Mouse (Mus musculus): ENCODE data around the gene Gm3336. TPM values are rescaled to one million over a fixed set of nuclear protein-coding genes. Genes with fewer than 3 reads are reported as not detected.

Gm3336 gene
- polyA plus RNA-seq, 1 experiment from 2014 or later = not detected

GRCm38 (mm10) chr8:70767503-70767902 is 49.2 kb downstream of the Gm3336 start:
- Histone ChIP-seq H3K4me1 (ENCODE audit: control insufficient read depth, insufficient read depth, low read length) (peaks cover 13% of the 10 kb centered on the region), H3K9ac (ENCODE audit: low read length) (no peak overlapping the region), H3K4me3 (ENCODE audit: low read depth, low read length) (no peak overlapping the region), H3K36me3 (ENCODE audit: control insufficient read depth, insufficient read depth, low read length) (peaks cover 9% of the 10 kb centered on the region; the same call in 1 of the 2 replicates), H3K27ac (ENCODE audit: low read depth, low read length) (no peak overlapping the region), H3K4me2 (no peak overlapping the region), H3K9me3 (ENCODE audit: control insufficient read depth, low read length) (no peaks in the 10 kb centered on the region), H3K27me3 (ENCODE audit: control insufficient read depth, insufficient read depth, low read length) (peaks cover 2% of the 10 kb centered on the region; the same call in 1 of the 2 replicates)
- WGBS = 79% methylated on average over 6 of the region's 6 CpGs
- ATAC-seq (ENCODE audit: low FRiP score) (no peak), DNase-seq (ENCODE audit: low spot score, missing footprints) (no peak)

GRCm38 (mm10) chr8:70768231-70768776 is 50.0 kb downstream of the Gm3336 start:
- no peak overlapping the region for H3K27ac ChIP-seq (ENCODE audit: low read depth, low read length)
- peaks cover 9% of the 10 kb centered on the region; the same call in 1 of the 2 replicates for H3K36me3 ChIP-seq (ENCODE audit: control insufficient read depth, insufficient read depth, low read length)
- ATAC-seq (ENCODE audit: low FRiP score) = no peak

DNA sequence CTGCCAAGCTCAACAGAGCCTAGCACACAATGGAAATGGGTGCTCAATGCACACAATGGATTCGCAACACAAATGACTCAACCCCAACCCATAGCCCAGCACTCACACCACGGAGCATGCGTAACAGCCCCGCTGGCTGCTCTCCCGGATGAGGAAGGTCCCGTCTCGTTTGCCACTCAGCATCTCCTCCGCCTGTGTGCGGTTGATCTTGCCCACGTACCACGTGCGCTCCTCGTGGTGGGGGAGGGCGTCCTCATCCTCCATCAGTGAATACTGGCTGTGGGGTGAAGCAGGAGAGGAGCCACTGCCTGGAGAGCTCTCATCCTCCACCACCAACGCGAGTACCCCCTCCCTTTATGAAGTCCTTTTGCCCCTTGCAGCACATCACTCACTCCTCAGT is 50.6 kb downstream of the Gm3336 start:
- 85% methylated on average over 16 of the region's 16 CpGs for WGBS
- H3K9ac ChIP-seq (ENCODE audit: low read length) = no peak overlapping the region
- H3K27ac ChIP-seq (ENCODE audit: low read depth, low read length) = no peak overlapping the region
- peaks cover 13% of the 10 kb centered on the region for H3K36me3 ChIP-seq (ENCODE audit: control insufficient read depth, insufficient read depth, low read length)
- peaks cover 2% of the 10 kb centered on the region; the same call in 1 of the 2 replicates for H3K27me3 ChIP-seq (ENCODE audit: control insufficient read depth, insufficient read depth, low read length)
- peak; percentile 10; the same call in 1 of the 2 replicates for ATAC-seq (ENCODE audit: low FRiP score)
- H3K4me1 ChIP-seq (ENCODE audit: control insufficient read depth, insufficient read depth, low read length) = peaks cover 13% of the 10 kb centered on the region
- no peak for DNase-seq (ENCODE audit: low spot score, missing footprints)
- H3K4me3 ChIP-seq (ENCODE audit: low read depth, low read length) = no peak overlapping the region
- no peak overlapping the region for H3K4me2 ChIP-seq
- no peaks in the 10 kb centered on the region for H3K9me3 ChIP-seq (ENCODE audit: control insufficient read depth, low read length)

More at GRCm38 (mm10) chr8:70768231-70768776, 50.0 kb downstream of the Gm3336 start:
- Histone ChIP-seq H3K4me1 (ENCODE audit: control insufficient read depth, insufficient read depth, low read length) (peaks cover 13% of the 10 kb centered on the region), H3K27me3 (ENCODE audit: control insufficient read depth, insufficient read depth, low read length) (peaks cover 2% of the 10 kb centered on the region; the same call in 1 of the 2 replicates), H3K9ac (ENCODE audit: low read length) (no peak overlapping the region), H3K4me2 (no peak overlapping the region), H3K9me3 (ENCODE audit: control insufficient read depth, low read length) (no peaks in the 10 kb centered on the region), H3K4me3 (ENCODE audit: low read depth, low read length) (no peak overlapping the region)
- 95% methylated on average over 32 of the region's 32 CpGs for WGBS
- DNase-seq (ENCODE audit: low spot score, missing footprints) = no peak

DNA sequence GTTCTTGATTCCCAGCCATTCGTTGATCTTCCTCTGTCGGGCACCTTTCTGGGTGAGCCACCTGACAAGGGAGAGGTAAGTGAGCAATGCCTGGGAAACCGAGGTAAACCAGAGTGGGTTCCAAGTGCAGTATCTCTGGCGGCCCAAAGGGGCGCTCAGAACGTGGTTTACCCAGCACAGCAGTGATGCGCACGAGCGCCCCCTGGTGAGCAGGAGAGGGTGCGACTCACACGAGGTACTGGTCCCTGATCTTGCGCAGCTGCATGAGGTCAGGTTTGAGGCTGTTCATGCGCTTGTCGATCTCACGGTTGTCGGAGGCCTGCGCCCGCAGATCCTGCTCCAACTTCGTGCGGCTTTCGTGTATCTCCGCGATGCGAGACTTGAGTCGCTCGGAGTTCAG is 51.0 kb downstream of the Gm3336 start:
- H3K9me3 ChIP-seq (ENCODE audit: control insufficient read depth, low read length) = no peaks in the 10 kb centered on the region
- peaks cover 2% of the 10 kb centered on the region; the same call in 1 of the 2 replicates for H3K27me3 ChIP-seq (ENCODE audit: control insufficient read depth, insufficient read depth, low read length)
- peaks cover 13% of the 10 kb centered on the region for H3K4me1 ChIP-seq (ENCODE audit: control insufficient read depth, insufficient read depth, low read length)
- no peak overlapping the region for H3K4me2 ChIP-seq
- no peak overlapping the region for H3K9ac ChIP-seq (ENCODE audit: low read length)
- WGBS = 8% methylated on average over 26 of the region's 26 CpGs
- no peak overlapping the region for H3K27ac ChIP-seq (ENCODE audit: low read depth, low read length)
- DNase-seq (ENCODE audit: low spot score, missing footprints) = peak; percentile 99
- H3K4me3 ChIP-seq (ENCODE audit: low read depth, low read length) = no peak overlapping the region
- peak; percentile 68 for ATAC-seq (ENCODE audit: low FRiP score)
- peaks cover 15% of the 10 kb centered on the region for H3K36me3 ChIP-seq (ENCODE audit: control insufficient read depth, insufficient read depth, low read length)

DNA sequence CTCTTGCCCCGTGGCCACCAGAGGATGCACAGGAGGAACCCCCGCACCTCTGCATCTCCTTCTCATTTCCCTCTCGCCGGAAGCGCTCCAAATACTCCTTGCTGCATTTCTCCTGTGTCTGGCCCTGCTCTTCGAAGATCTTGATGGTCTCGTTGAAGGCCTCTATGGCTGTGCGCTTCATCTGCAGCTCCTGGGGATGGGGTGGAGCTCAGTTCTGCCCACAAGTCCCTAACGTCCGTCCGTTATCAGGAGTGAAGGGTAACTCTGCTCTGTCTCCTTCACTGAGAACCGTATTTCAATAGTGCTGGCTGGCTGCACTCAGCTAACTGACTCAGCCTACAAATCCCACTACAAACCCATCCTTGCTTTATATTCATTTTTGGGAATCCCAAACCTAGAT is 51.5 kb downstream of the Gm3336 start:
- no peak overlapping the region for H3K9ac ChIP-seq (ENCODE audit: low read length)

DNA sequence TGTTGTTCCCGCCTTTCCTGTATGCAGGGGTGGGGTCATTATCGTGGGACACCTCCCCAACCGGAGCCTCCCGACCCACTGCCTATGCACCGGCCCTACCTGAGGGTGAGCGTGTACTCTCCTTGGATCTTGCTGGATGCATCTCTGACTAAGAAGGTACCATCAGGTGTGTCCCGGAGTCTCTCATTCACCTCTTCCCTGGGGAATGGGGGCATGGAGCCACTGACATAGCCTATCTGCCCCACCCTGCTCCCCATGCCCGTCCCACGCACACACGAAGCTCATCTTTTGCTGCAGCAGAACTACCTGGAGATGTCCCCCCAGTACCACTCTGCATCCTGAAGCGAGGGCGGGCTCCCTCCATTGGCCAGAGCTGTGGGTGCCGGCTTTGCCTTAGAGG is 52.4 kb downstream of the Gm3336 start:
- ATAC-seq (ENCODE audit: low FRiP score) (no peak), DNase-seq (ENCODE audit: low spot score, missing footprints) (no peak)
- Histone ChIP-seq H3K27ac (ENCODE audit: low read depth, low read length) (no peak overlapping the region), H3K9me3 (ENCODE audit: control insufficient read depth, low read length) (no peaks in the 10 kb centered on the region), H3K4me3 (ENCODE audit: low read depth, low read length) (no peak overlapping the region), H3K9ac (ENCODE audit: low read length) (no peak overlapping the region), H3K4me1 (ENCODE audit: control insufficient read depth, insufficient read depth, low read length) (peaks cover 18% of the 10 kb centered on the region), H3K27me3 (ENCODE audit: control insufficient read depth, insufficient read depth, low read length) (peaks cover 2% of the 10 kb centered on the region; the same call in 1 of the 2 replicates), H3K36me3 (ENCODE audit: control insufficient read depth, insufficient read depth, low read length) (peaks cover 15% of the 10 kb centered on the region), H3K4me2 (no peak overlapping the region)
- WGBS = 94% methylated on average over 13 of the region's 13 CpGs

More for the DNA sequence above, 51.5 kb downstream of the Gm3336 start:
- H3K36me3 ChIP-seq (ENCODE audit: control insufficient read depth, insufficient read depth, low read length) = peaks cover 15% of the 10 kb centered on the region
- peaks cover 2% of the 10 kb centered on the region; the same call in 1 of the 2 replicates for H3K27me3 ChIP-seq (ENCODE audit: control insufficient read depth, insufficient read depth, low read length)
- 73% methylated on average over 12 of the region's 12 CpGs for WGBS
- H3K4me2 ChIP-seq = no peak overlapping the region
- H3K4me1 ChIP-seq (ENCODE audit: control insufficient read depth, insufficient read depth, low read length) = peaks cover 13% of the 10 kb centered on the region
- ATAC-seq (ENCODE audit: low FRiP score) (no peak), DNase-seq (ENCODE audit: low spot score, missing footprints) (no peak)
- no peaks in the 10 kb centered on the region for H3K9me3 ChIP-seq (ENCODE audit: control insufficient read depth, low read length)
- no peak overlapping the region for H3K4me3 ChIP-seq (ENCODE audit: low read depth, low read length)
- H3K27ac ChIP-seq (ENCODE audit: low read depth, low read length) = no peak overlapping the region

DNA sequence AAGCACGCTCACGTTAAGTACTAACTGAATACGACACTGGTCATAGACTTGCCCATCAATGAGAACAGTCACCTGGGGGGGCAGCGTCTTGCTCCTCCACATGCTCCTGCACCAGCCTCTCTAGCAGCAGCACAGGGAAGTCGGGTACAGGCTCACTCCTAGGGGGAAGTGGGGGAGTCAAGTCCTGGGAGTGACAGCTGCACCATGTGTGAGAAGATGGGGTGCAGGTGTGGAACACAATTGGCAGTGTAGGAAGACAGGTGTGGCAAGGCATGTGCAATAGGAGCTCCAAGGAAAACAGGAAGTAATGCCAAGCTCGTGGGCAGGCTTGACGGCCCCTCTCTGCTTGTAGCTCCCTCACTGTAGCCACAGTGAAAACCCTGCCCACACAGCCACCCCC is 52.9 kb downstream of the Gm3336 start:
- no peak for ATAC-seq (ENCODE audit: low FRiP score)
- Histone ChIP-seq H3K4me3 (ENCODE audit: low read depth, low read length) (no peak overlapping the region), H3K9me3 (ENCODE audit: control insufficient read depth, low read length) (no peaks in the 10 kb centered on the region), H3K27me3 (ENCODE audit: control insufficient read depth, insufficient read depth, low read length) (no peaks in the 10 kb centered on the region), H3K4me2 (no peak overlapping the region), H3K9ac (ENCODE audit: low read length) (no peak overlapping the region), H3K4me1 (ENCODE audit: control insufficient read depth, insufficient read depth, low read length) (peaks cover 17% of the 10 kb centered on the region), H3K36me3 (ENCODE audit: control insufficient read depth, insufficient read depth, low read length) (peaks cover 15% of the 10 kb centered on the region), H3K27ac (ENCODE audit: low read depth, low read length) (no peak overlapping the region)
- DNase-seq (ENCODE audit: low spot score, missing footprints) = no peak
- 92% methylated on average over 7 of the region's 7 CpGs for WGBS

GRCm38 (mm10) chr8:70772075-70772474 is 53.7 kb downstream of the Gm3336 start:
- H3K4me2 ChIP-seq = no peak overlapping the region
- no peak overlapping the region for H3K27ac ChIP-seq (ENCODE audit: low read depth, low read length)
- no peak overlapping the region for H3K4me3 ChIP-seq (ENCODE audit: low read depth, low read length)
- DNase-seq (ENCODE audit: low spot score, missing footprints) = no peak
- H3K36me3 ChIP-seq (ENCODE audit: control insufficient read depth, insufficient read depth, low read length) = peaks cover 15% of the 10 kb centered on the region
- 95% methylated on average over 13 of the region's 13 CpGs for WGBS
- peaks cover 9% of the 10 kb centered on the region for H3K4me1 ChIP-seq (ENCODE audit: control insufficient read depth, insufficient read depth, low read length)
- H3K9ac ChIP-seq (ENCODE audit: low read length) = no peak overlapping the region
- H3K27me3 ChIP-seq (ENCODE audit: control insufficient read depth, insufficient read depth, low read length) = no peaks in the 10 kb centered on the region
- no peak for ATAC-seq (ENCODE audit: low FRiP score)
- H3K9me3 ChIP-seq (ENCODE audit: control insufficient read depth, low read length) = no peaks in the 10 kb centered on the region

Data from midbrain, embryonic 11.5 days (tissue).